Mouse (Mus musculus): ENCODE measurements around the gene Hspa12a.

DNA sequence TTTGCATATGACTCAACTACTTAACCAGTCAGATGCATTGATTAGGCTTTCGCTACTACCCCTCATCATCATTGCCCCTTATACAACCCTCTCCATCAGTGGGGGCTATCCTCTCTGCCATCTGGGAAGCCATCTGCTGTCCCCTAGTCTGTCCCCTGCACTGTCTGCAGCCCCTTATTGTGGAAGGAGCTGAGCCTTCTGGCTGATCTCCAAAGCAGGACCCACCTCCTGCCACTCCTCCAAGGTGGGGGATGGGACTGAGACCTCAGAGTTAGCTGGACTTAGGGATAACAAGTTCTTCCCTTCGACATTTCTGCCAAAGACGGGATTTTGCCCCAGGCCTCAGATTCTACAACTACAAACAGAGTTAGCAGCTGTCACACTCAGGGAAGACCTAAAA is 104.1 kb downstream of the Hspa12a start:
- no peak for TF ChIP-seq CTCF (conservative IDR thresholded peaks at IDR 0.05; ENCODE audit: insufficient read depth, insufficient read length, low read depth, low read length)
- no peak for TF ChIP-seq POLR2A (IDR thresholded peaks at IDR 0.05; ENCODE audit: low read depth, low read length)

Measured in kidney, adult 2 months (tissue).